Mouse (Mus musculus): ENCODE measurements at regions not wholly inside any gene's neighbourhood (a gene's known extent, or its start where the extent isn't known, plus 50 kb on each side); places are given as distances from the start of the nearest gene placed in this dataset.

- TF ChIP-seq CTCF (conservative IDR thresholded peaks at IDR 0.05 in 1 of 2, IDR thresholded peaks at IDR 0.05 in 1 of 2; ENCODE audit: low read depth in 2 of 2, low read length in 2 of 2) (no peak), RAD21 (IDR thresholded peaks at IDR 0.05; ENCODE audit: low read depth, low read length) (no peak), ETS1 (conservative IDR thresholded peaks at IDR 0.05; ENCODE audit: low read depth, low read length) (no peak)
Observed at GRCm38 (mm10) chr15:56320501-56320900, 1156.9 kb downstream of the Slc22a22 start.

Data from CH12.LX (cell line).